Mouse (Mus musculus) mouse embryonic stem cell (cell line): ENCODE data around the gene Irx6.

Source experiments
- in situ Hi-C, 2 experiments: fragments of 300-500 bp; cut with MboI; formaldehyde crosslinking; loops; 1 replicate in 1 of 2; 3 replicates in 1 of 2; pipeline ENCODE4 v1.14.3; 2019 to 2020; ENCODE audit warnings: low sequenced_read_pairs in 2 of 2, low pct_unique_long_range_greater_than_20kb in 1 of 2, mixed read lengths in 1 of 2; ENCODE audit not compliant: unreplicated experiment in 1 of 2

Gene Irx6

GRCm38 (mm10) chr8:92717418-92717817 lies 43.3 kb downstream of the Irx6 start:
- in situ Hi-C loops: no loop called here

GRCm38 (mm10) chr8:92718057-92718456 lies 44.0 kb downstream of the Irx6 start:
- in situ Hi-C loops: no loop called here

GRCm38 (mm10) chr8:92721266-92721935 lies 47.3 kb downstream of the Irx6 start:
- in situ Hi-C loops: no loop called here

GRCm38 (mm10) chr8:92721936-92722321 lies 47.8 kb downstream of the Irx6 start:
- in situ Hi-C loops: no loop called here

GRCm38 (mm10) chr8:92723320-92723719 lies 49.2 kb downstream of the Irx6 start:
- in situ Hi-C loops: no loop called here

GRCm38 (mm10) chr8:92723947-92724346 lies 49.9 kb downstream of the Irx6 start:
- in situ Hi-C loops: no loop called here

GRCm38 (mm10) chr8:92724359-92724758 lies 50.3 kb downstream of the Irx6 start:
- in situ Hi-C loops: no loop called here
